ENCODE assay signal across 1 mouse cellular context in the genomic region with DNA sequence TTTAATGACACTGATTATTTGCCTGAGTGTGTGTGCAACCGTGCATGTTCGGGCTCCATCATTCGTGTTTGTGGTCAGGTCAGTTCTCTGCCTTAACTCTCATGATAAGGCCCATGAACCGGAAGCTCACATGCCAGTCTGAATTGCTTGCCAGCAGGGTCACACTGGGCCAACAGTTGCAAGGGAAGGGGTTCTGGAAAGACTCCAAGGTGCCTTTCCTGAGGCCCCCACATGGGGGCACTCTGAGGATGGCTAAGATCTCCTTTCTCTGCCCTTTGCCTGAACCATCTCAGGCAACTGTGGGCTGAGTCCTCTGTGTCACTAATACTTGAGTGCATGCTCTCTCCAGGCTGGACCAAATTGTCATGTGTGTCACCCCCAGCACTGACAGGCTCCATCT.
TF ChIP-seq lines count a peak whose summit lies in the region.

No protein-coding gene starts in this region.

TF ChIP-seq in MEL, 35 proteins besides CTCF, POLR2A, EP300 and RAD21 (continued from another document):
- TF ChIP-seq RCOR1 (IDR thresholded peaks at IDR 0.05; ENCODE audit: low read depth, low read length) (0 out of 2 replicates have a peak, but pooled peaks have one; percentile 25), SMC3 (IDR thresholded peaks at IDR 0.05; ENCODE audit: low read depth, low read length) (peak; percentile 54), GATA1 (IDR thresholded peaks at IDR 0.05; ENCODE audit: low read depth, low read length) (no peak), ZC3H11A (IDR thresholded peaks at IDR 0.05; ENCODE audit: low read depth, low read length) (0 out of 2 replicates have a peak, but pooled peaks have one; percentile 32)
